Mouse (Mus musculus) stomach, postnatal 0 days (tissue): ENCODE measurements around the gene Scaf1.

Experiments
- CTCF ChIP-seq: IDR thresholded peaks from 2 replicates; pipeline ENCODE4 v1.5.1; 2016; ENCODE audit warnings: antibody characterized with exemption, low read depth, mild to moderate bottlenecking, moderate library complexity
- EP300 ChIP-seq: optimal IDR thresholded peaks from 2 replicates; pipeline ENCODE3; 2016; ENCODE audit warnings: antibody characterized with exemption

- TF ChIP-seq CTCF (no peak), EP300 (no peak)
Observed at GRCm38 (mm10) chr7:45047491-45047890, 31.3 kb upstream of the Scaf1 start.
